Mouse (Mus musculus): ENCODE results near the gene Ergic1. TPM values are rescaled to one million over a fixed set of nuclear protein-coding genes. Genes with fewer than 3 reads are reported as not detected.

Gene Ergic1
- total and polyA plus RNA-seq, 3 experiments, result 22.1 to 92.7 (median 37.1) TPM

DNA sequence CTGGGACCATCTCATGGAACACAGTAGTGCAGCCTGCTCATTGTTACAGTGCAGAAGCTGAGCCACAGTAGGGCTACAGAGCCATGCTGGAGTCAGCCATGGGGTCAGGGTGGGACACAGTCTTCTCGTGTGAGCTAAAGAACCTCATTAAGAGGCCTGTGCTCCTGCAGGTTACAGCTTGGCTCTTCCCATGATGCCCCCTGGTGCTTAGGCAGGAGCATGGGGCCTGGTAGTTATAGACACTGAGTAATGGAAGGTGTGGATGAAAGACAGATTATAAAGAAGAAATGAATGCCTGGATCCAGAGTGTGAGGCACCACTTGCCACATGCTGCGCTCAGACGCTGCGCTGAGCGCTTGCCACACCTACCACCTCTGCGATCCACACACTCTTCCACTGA lies 67.2 kb downstream of the Ergic1 start:
- no peaks in the 10 kb centered on the region for H3K9me3 ChIP-seq (replicated peaks)
- DNase-seq (ENCODE audit: low spot score) (no peak), ATAC-seq (ENCODE audit: extremely low read depth, insufficient number of reproducible peaks, low FRiP score, poor library complexity, severe bottlenecking) (no peak)
- H3K4me3 ChIP-seq (ENCODE audit: low read depth, low read length), result no peak overlapping the region
- H3K4me1 ChIP-seq (ENCODE audit: insufficient read depth, low read depth, low read length), result peaks cover 4% of the 10 kb centered on the region; the same call in 1 of the 2 replicates
- no peak for TF ChIP-seq TAL1 (conservative IDR thresholded peaks at IDR 0.05; ENCODE audit: low read depth, low read length)
- TF ChIP-seq GATA1 (IDR thresholded peaks at IDR 0.05; ENCODE audit: borderline replicate concordance, low read length), result no peak
- no peak for TF ChIP-seq CTCF (IDR thresholded peaks at IDR 0.05; ENCODE audit: low read depth, low read length)
- TF ChIP-seq POLR2AphosphoS5 (IDR thresholded peaks at IDR 0.05; ENCODE audit: insufficient replicate concordance, low read depth, low read length), result no peak
- no peak for TF ChIP-seq GATA2 (IDR thresholded peaks at IDR 0.05; ENCODE audit: borderline replicate concordance, low read depth, low read length)
- H3K36me3 ChIP-seq (replicated peaks), result peaks cover 91% of the 10 kb centered on the region
- no peaks in the 10 kb centered on the region for H3K27me3 ChIP-seq (ENCODE audit: insufficient read depth, low read length)

DNA sequence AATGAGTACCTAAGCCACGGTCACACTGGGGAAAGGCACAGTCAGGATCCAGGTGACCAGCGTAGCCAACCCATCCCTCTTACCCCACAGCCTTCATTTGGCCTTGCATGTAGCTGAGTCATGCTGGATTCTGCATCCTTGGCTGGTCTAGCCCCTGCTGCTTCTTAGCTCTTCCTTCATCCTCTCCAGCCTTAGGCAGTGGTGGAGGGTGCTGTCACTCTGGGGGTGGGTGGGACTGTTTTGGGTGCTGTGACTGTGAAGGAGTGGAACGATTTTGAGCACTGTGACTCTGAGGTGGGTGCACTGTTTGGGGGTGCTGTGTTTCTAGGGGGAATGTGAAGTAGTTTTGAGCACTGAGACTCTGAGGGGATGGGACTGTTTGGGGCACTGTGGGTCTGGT lies 67.6 kb downstream of the Ergic1 start:
- no peak for ATAC-seq (ENCODE audit: extremely low read depth, insufficient number of reproducible peaks, low FRiP score, poor library complexity, severe bottlenecking)
- H3K4me3 ChIP-seq (ENCODE audit: low read depth, low read length), result no peak overlapping the region
- no peaks in the 10 kb centered on the region for H3K9me3 ChIP-seq (replicated peaks)
- peaks cover 4% of the 10 kb centered on the region; the same call in 1 of the 2 replicates for H3K4me1 ChIP-seq (ENCODE audit: insufficient read depth, low read depth, low read length)
- H3K27me3 ChIP-seq (ENCODE audit: insufficient read depth, low read length), result no peaks in the 10 kb centered on the region
- peaks cover 91% of the 10 kb centered on the region for H3K36me3 ChIP-seq (replicated peaks)
- no peak for TF ChIP-seq GATA2 (IDR thresholded peaks at IDR 0.05; ENCODE audit: borderline replicate concordance, low read depth, low read length)
- no peak for TF ChIP-seq GATA1 (IDR thresholded peaks at IDR 0.05; ENCODE audit: borderline replicate concordance, low read length)
- DNase-seq (ENCODE audit: low spot score), result no peak

DNA sequence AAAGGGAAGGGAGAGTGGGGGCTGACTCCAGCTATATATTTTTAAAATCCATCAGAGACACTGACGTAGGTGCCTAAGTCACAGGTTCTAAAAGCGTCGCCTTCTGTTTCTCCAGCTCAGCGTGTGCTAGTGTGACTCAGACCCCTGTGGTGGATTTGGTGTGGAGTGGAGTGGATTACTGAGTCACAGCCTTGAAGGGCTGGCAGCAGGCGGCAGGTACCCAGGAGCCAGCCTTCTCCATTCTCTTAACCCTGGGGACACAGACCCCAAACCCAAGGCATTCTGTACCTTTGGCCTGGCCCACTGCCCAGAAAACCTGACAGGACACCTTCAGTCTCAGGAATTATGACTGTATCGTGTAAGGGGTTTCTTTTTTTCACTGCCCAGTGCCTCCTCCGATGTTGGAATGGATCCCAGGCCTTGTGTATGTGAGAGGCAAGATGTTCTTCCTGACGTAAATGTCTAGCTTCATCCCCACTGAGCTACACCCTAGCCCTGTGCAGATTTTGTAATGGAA lies 70.6 kb downstream of the Ergic1 start:
- Histone ChIP-seq H3K9me3 (replicated peaks) (no peaks in the 10 kb centered on the region), H3K36me3 (replicated peaks) (peaks cover 94% of the 10 kb centered on the region), H3K4me1 (ENCODE audit: insufficient read depth, low read depth, low read length) (peaks cover 4% of the 10 kb centered on the region; the same call in 1 of the 2 replicates), H3K27me3 (ENCODE audit: insufficient read depth, low read length) (no peaks in the 10 kb centered on the region), H3K4me3 (ENCODE audit: low read depth, low read length) (no peak overlapping the region)
- TF ChIP-seq GATA2 (IDR thresholded peaks at IDR 0.05; ENCODE audit: borderline replicate concordance, low read depth, low read length), result no peak
- TF ChIP-seq CTCF (IDR thresholded peaks at IDR 0.05; ENCODE audit: low read depth, low read length), result no peak
- no peak for ATAC-seq (ENCODE audit: extremely low read depth, insufficient number of reproducible peaks, low FRiP score, poor library complexity, severe bottlenecking)
- no peak for DNase-seq (ENCODE audit: low spot score)

DNA sequence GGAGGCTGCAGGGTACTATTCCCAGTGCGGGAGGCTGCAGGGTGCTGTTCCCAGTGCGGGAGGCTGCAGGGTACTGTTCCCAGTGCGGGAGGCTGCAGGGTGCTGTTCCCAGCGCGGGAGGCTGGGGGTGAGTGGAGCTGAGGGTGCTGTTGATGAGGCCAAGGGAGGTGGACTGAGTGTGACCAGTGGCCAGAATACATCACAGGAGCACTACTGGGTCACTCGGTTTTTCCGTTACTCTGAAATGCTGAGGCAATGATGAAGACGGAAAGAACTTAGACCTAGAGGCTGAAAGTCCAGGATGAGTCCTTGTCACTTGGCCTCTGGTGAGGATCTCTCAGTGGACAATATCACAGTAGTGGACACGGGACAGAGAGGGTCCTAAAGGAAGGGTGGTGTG lies 71.9 kb downstream of the Ergic1 start:
- ATAC-seq (ENCODE audit: extremely low read depth, insufficient number of reproducible peaks, low FRiP score, poor library complexity, severe bottlenecking) (no peak), DNase-seq (ENCODE audit: low spot score) (no peak)
- TF ChIP-seq TAL1 (conservative IDR thresholded peaks at IDR 0.05; ENCODE audit: low read depth, low read length) (no peak), GATA1 (IDR thresholded peaks at IDR 0.05; ENCODE audit: borderline replicate concordance, low read length) (no peak), GATA2 (IDR thresholded peaks at IDR 0.05; ENCODE audit: borderline replicate concordance, low read depth, low read length) (no peak), CTCF (IDR thresholded peaks at IDR 0.05; ENCODE audit: low read depth, low read length) (no peak), POLR2AphosphoS5 (IDR thresholded peaks at IDR 0.05; ENCODE audit: insufficient replicate concordance, low read depth, low read length) (no peak)
- peaks cover 4% of the 10 kb centered on the region; the same call in 1 of the 2 replicates for H3K4me1 ChIP-seq (ENCODE audit: insufficient read depth, low read depth, low read length)
- peaks cover 93% of the 10 kb centered on the region for H3K36me3 ChIP-seq (replicated peaks)
- H3K9me3 ChIP-seq (replicated peaks), result no peaks in the 10 kb centered on the region
- H3K4me3 ChIP-seq (ENCODE audit: low read depth, low read length), result no peak overlapping the region
- H3K27me3 ChIP-seq (ENCODE audit: insufficient read depth, low read length), result no peaks in the 10 kb centered on the region

DNA sequence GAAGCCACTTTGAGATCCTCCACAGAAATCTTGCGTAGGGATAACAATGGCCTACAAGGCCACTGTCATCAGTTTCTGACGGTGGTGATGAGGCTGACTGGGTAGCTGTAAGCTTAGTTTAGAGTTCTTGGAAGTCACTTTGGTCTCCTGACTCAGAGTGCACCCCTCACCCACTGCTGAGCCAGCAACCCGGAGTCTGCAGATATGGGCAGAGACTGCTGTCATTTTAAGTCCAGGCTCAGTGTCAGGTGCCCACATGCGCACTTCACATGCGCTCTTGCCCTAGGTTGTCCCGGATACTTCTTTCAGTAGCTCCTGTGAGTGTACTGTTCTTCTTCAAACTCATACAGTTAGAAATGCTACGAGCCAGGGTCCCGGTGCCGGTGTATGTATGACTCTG lies 72.6 kb downstream of the Ergic1 start:
- Histone ChIP-seq H3K4me1 (ENCODE audit: insufficient read depth, low read depth, low read length) (peaks cover 6% of the 10 kb centered on the region; the same call in 1 of the 2 replicates), H3K36me3 (replicated peaks) (peaks cover 93% of the 10 kb centered on the region), H3K9me3 (replicated peaks) (no peaks in the 10 kb centered on the region), H3K4me3 (ENCODE audit: low read depth, low read length) (no peak overlapping the region), H3K27me3 (ENCODE audit: insufficient read depth, low read length) (no peaks in the 10 kb centered on the region)
- ATAC-seq (ENCODE audit: extremely low read depth, insufficient number of reproducible peaks, low FRiP score, poor library complexity, severe bottlenecking) (no peak), DNase-seq (ENCODE audit: low spot score) (no peak)
- TF ChIP-seq POLR2AphosphoS5 (IDR thresholded peaks at IDR 0.05; ENCODE audit: insufficient replicate concordance, low read depth, low read length) (no peak), TAL1 (conservative IDR thresholded peaks at IDR 0.05; ENCODE audit: low read depth, low read length) (no peak), CTCF (IDR thresholded peaks at IDR 0.05; ENCODE audit: low read depth, low read length) (no peak), GATA1 (IDR thresholded peaks at IDR 0.05; ENCODE audit: borderline replicate concordance, low read length) (no peak), GATA2 (IDR thresholded peaks at IDR 0.05; ENCODE audit: borderline replicate concordance, low read depth, low read length) (no peak)

DNA sequence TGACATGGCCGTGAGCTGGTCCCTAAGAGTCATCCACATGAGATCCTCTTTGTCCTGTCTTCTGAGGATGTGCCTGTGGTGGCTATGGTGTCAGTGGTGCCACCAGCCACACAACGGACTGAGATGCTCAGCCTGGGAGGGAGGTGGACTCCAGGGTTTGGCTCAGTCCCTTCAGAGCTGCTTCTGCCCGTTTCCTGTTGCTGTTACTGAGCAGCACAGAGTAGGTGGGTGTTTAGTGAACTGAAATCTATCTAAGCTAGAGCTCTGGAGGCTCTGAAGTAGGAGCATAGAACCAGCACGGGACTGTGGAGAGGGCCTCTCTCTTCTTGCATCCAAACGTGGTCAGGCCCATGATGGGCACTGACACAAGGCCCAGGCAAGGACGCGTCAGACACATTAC lies 73.2 kb downstream of the Ergic1 start:
- DNase-seq (ENCODE audit: low spot score), result no peak
- no peaks in the 10 kb centered on the region for H3K9me3 ChIP-seq (replicated peaks)
- no peaks in the 10 kb centered on the region for H3K27me3 ChIP-seq (ENCODE audit: insufficient read depth, low read length)
- ATAC-seq (ENCODE audit: extremely low read depth, insufficient number of reproducible peaks, low FRiP score, poor library complexity, severe bottlenecking), result no peak
- TF ChIP-seq POLR2AphosphoS5 (IDR thresholded peaks at IDR 0.05; ENCODE audit: insufficient replicate concordance, low read depth, low read length), result no peak
- no peak for TF ChIP-seq TAL1 (conservative IDR thresholded peaks at IDR 0.05; ENCODE audit: low read depth, low read length)
- TF ChIP-seq CTCF (IDR thresholded peaks at IDR 0.05; ENCODE audit: low read depth, low read length), result no peak
- TF ChIP-seq GATA2 (IDR thresholded peaks at IDR 0.05; ENCODE audit: borderline replicate concordance, low read depth, low read length), result no peak
- no peak for TF ChIP-seq GATA1 (IDR thresholded peaks at IDR 0.05; ENCODE audit: borderline replicate concordance, low read length)
- no peak overlapping the region for H3K4me3 ChIP-seq (ENCODE audit: low read depth, low read length)
- peaks cover 6% of the 10 kb centered on the region; the same call in 1 of the 2 replicates for H3K4me1 ChIP-seq (ENCODE audit: insufficient read depth, low read depth, low read length)
- H3K36me3 ChIP-seq (replicated peaks), result peaks cover 93% of the 10 kb centered on the region

DNA sequence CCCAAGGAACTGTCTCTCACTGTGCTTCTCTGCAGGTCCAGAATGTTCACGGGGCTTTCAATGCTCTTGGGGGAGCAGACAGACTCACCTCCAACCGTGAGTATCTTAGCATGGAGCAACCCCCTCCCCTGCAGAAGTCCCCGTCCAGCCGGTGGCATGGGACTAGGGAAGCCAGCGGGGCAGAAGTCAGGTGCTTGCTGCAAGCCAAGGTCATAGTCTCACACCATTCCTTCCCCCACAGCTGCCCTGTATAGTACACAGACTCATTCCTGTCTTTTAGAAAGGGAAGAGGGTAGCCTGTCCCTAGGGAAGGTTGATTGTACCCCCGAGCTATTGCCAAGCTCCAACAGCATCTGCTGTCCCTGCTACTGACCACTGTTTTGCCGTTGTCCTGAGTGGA lies 74.7 kb downstream of the Ergic1 start:
- Histone ChIP-seq H3K9me3 (replicated peaks) (no peaks in the 10 kb centered on the region), H3K4me1 (ENCODE audit: insufficient read depth, low read depth, low read length) (peaks cover 6% of the 10 kb centered on the region; the same call in 1 of the 2 replicates), H3K27me3 (ENCODE audit: insufficient read depth, low read length) (no peaks in the 10 kb centered on the region), H3K4me3 (ENCODE audit: low read depth, low read length) (no peak overlapping the region), H3K36me3 (replicated peaks) (peaks cover 94% of the 10 kb centered on the region)
- DNase-seq (ENCODE audit: low spot score) (no peak), ATAC-seq (ENCODE audit: extremely low read depth, insufficient number of reproducible peaks, low FRiP score, poor library complexity, severe bottlenecking) (no peak)
- no peak for TF ChIP-seq GATA1 (IDR thresholded peaks at IDR 0.05; ENCODE audit: borderline replicate concordance, low read length)
- no peak for TF ChIP-seq POLR2AphosphoS5 (IDR thresholded peaks at IDR 0.05; ENCODE audit: insufficient replicate concordance, low read depth, low read length)
- TF ChIP-seq CTCF (IDR thresholded peaks at IDR 0.05; ENCODE audit: low read depth, low read length), result no peak
- no peak for TF ChIP-seq GATA2 (IDR thresholded peaks at IDR 0.05; ENCODE audit: borderline replicate concordance, low read depth, low read length)
- TF ChIP-seq TAL1 (conservative IDR thresholded peaks at IDR 0.05; ENCODE audit: low read depth, low read length), result no peak
